7 mouse cellular contexts compared by ENCODE assay signal in genomic region chr8:115942731-115943509, GRCm38 (mm10).
DNase-seq lines count a peak whose midpoint lies in the region; ATAC-seq and TF ChIP-seq lines count a peak whose summit lies in the region.

No protein-coding gene starts in this region.

- H3K9me3 ChIP-seq in embryonic facial prominence, embryonic 10.5 days: no peaks in the 10 kb centered on the region
- no peaks in the 10 kb centered on the region for H3K9me3 ChIP-seq in heart, postnatal 0 days (replicated peaks; ENCODE audit: control insufficient read depth, low read length)
- no peaks in the 10 kb centered on the region for H3K9me3 ChIP-seq in liver, postnatal 0 days (ENCODE audit: low read length)

- H3K27ac ChIP-seq in embryonic facial prominence, embryonic 10.5 days (replicated peaks): peak overlapping the region; percentile 63; the same call in 1 of the 2 replicates
- H3K27ac ChIP-seq in heart, postnatal 0 days (ENCODE audit: low read depth): no peak overlapping the region
- no peak overlapping the region for H3K27ac ChIP-seq in liver, postnatal 0 days (ENCODE audit: low read depth)

- TF ChIP-seq EP300 in heart, postnatal 0 days (IDR thresholded peaks at IDR 0.05; ENCODE audit: low read depth): no peak
- TF ChIP-seq EP300 in liver, postnatal 0 days (IDR thresholded peaks at IDR 0.05; ENCODE audit: low read depth): no peak

- TF ChIP-seq POLR2A in brain, embryonic 14.5 days (IDR thresholded peaks at IDR 0.05; ENCODE audit: borderline replicate concordance, extremely low read depth, insufficient read depth, insufficient read length, poor library complexity, severe bottlenecking): no peak

- H3K9ac ChIP-seq in heart, postnatal 0 days (replicated peaks; ENCODE audit: low read depth, low read length): no peak overlapping the region
- H3K9ac ChIP-seq in liver, postnatal 0 days (replicated peaks): no peak overlapping the region

- no peaks in the 10 kb centered on the region for H3K36me3 ChIP-seq in embryonic facial prominence, embryonic 10.5 days (replicated peaks)
- no peaks in the 10 kb centered on the region for H3K36me3 ChIP-seq in heart, postnatal 0 days (replicated peaks; ENCODE audit: control insufficient read depth, insufficient read depth, low read length)
- H3K36me3 ChIP-seq in liver, postnatal 0 days (replicated peaks; ENCODE audit: insufficient read depth, low read length): no peaks in the 10 kb centered on the region

- no peak overlapping the region for H3K4me2 ChIP-seq in heart, postnatal 0 days (ENCODE audit: low read depth, low read length)
- H3K4me2 ChIP-seq in liver, postnatal 0 days (ENCODE audit: low read depth, low read length): no peak overlapping the region

- TF ChIP-seq CTCF in brain, embryonic 14.5 days (IDR thresholded peaks at IDR 0.05; ENCODE audit: borderline replicate concordance, extremely low read depth, insufficient read depth, insufficient read length): no peak
- TF ChIP-seq CTCF in heart, postnatal 0 days (IDR thresholded peaks at IDR 0.05; ENCODE audit: low read depth): no peak
- no peak for TF ChIP-seq CTCF in liver, postnatal 0 days (IDR thresholded peaks at IDR 0.05; ENCODE audit: low read depth)

- ATAC-seq in heart, postnatal 0 days (ENCODE audit: insufficient read depth, low read depth): no peak
- ATAC-seq in liver, postnatal 0 days: no peak

- H3K4me1 ChIP-seq in embryonic facial prominence, embryonic 10.5 days: peaks cover 19% of the 10 kb centered on the region
- no peaks in the 10 kb centered on the region for H3K4me1 ChIP-seq in heart, postnatal 0 days (ENCODE audit: control insufficient read depth, insufficient read depth)
- no peaks in the 10 kb centered on the region for H3K4me1 ChIP-seq in liver, postnatal 0 days (ENCODE audit: insufficient read depth)

- WGBS in embryonic facial prominence, embryonic 10.5 days: 41% methylated on average over 16 of the region's 16 CpGs
- 45% methylated on average over 16 of the region's 16 CpGs for WGBS in heart, postnatal 0 days
- WGBS in liver, postnatal 0 days (ENCODE audit: insufficient replicate concordance): 63% methylated on average over 16 of the region's 16 CpGs

- H3K4me3 ChIP-seq in embryonic facial prominence, embryonic 10.5 days: peak overlapping the region; percentile 15; the same call in 1 of the 2 replicates
- no peak overlapping the region for H3K4me3 ChIP-seq in heart, postnatal 0 days (ENCODE audit: low read depth, low read length)
- H3K4me3 ChIP-seq in liver, postnatal 0 days (ENCODE audit: low read depth, low read length): no peak overlapping the region

- peak; percentile 82 for DNase-seq in brain, embryonic 14.5 days (ENCODE audit: low read depth)
- peak; percentile 62 for DNase-seq in embryonic facial prominence, embryonic 10.5 days (ENCODE audit: low spot score)
- peak; percentile 25 for DNase-seq in heart, postnatal 0 days (ENCODE audit: low spot score)
- DNase-seq in kidney, postnatal 4 days: peak; percentile 60 to 72
- peak; percentile 77 for DNase-seq in lung, postnatal 10 days
- DNase-seq in right cerebral cortex, postnatal 36 days (ENCODE audit: low spot score in 2 of 2): peak; percentile 1
- no peak for DNase-seq in liver, postnatal 0 days

- H3K27me3 ChIP-seq in embryonic facial prominence, embryonic 10.5 days (replicated peaks; ENCODE audit: low read depth, poor library complexity, severe bottlenecking): no peaks in the 10 kb centered on the region
- H3K27me3 ChIP-seq in heart, postnatal 0 days (ENCODE audit: control insufficient read depth, insufficient read depth, low read length): no peaks in the 10 kb centered on the region
- no peaks in the 10 kb centered on the region for H3K27me3 ChIP-seq in liver, postnatal 0 days (ENCODE audit: insufficient read depth, low read length)
